Mouse (Mus musculus) right cerebral cortex, postnatal 14 days (tissue): ENCODE measurements at regions not wholly inside any gene's neighbourhood (a gene's known extent, or its start where the extent isn't known, plus 50 kb on each side); places are given as distances from the start of the nearest gene placed in this dataset.
A peak's percentile ranks its signal among the peaks of the same experiment; 100 is the strongest.

Experiments used
- DNase-seq: peaks from one replicate; pipeline ENCODE4 v3.0.0; 2022

DNA sequence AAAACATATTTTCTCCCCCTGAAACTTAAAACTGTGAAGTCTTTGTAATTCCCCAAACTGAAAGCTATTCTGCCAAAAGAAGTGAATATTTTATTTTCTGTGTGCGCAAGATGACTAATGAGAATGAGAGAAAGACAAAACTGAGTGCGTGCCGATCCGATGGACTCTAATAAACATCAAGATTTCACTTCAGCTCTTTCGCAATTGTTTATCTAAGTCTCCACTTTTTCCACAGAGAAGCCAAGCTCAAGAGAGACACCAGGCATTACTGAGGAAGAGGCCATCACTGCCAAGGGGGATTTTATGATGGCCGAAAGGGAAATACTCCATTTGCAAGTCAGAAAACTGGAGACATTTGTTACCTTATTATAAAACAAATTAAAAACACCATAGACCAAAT lies 55.0 kb upstream of the Uqcrfs1 start:
- no peak for DNase-seq

DNA sequence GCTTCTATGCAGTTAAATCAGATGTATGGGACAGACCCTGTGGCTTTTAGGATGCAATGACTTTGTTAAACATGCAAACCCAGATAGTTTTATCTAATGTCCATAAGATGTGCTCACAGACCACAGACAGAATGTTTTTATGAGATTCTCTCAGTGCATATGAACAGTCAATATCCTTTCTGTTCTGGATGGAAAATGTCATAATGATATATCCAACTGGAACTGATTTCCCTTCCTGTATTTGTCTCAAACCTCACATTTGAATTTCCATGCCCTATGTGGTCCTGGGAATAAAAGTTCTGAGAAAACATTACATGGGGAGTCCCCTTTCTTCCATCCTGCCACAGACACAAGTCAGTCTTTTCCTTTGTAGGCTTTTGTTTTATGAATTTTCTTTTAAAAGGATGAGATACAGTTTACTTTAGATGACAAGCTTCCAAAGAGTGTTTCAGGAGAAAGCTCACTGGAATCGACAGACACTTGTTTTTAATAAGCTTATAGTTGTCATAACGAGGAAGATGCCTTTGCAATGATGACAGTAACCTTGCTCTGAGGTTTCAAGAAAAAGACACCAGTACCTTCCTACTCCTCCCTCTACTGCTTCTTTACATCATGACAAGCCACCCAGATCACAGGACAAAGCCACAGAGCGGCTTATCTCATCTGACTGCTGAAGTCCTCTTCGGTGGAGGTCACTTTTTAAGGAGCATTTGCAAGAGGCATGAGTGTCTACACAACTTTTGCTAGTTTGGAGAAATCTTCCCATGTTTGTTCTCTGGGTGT lies 55.7 kb upstream of the Uqcrfs1 start:
- no peak for DNase-seq

DNA sequence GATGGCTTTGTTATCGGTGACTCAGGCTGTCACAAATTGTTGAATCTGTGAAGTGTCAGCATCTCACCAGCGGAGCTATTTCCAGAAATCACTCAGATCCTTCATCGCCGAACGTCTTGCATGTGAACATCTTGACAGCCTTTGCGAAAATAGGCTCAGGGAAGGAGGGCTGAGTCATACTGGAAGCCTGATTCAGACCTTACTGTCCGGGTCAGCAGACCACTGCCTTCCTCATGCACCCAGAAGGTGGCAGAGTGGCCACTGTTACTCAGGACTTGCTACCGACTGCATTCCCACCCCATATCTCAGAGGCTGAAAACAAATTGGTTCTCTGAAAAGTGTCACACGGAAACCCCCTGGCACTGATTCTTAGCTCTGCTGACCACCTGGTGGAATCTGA lies 55.9 kb upstream of the Dusp22 start:
- DNase-seq, result peak; percentile 13

DNA sequence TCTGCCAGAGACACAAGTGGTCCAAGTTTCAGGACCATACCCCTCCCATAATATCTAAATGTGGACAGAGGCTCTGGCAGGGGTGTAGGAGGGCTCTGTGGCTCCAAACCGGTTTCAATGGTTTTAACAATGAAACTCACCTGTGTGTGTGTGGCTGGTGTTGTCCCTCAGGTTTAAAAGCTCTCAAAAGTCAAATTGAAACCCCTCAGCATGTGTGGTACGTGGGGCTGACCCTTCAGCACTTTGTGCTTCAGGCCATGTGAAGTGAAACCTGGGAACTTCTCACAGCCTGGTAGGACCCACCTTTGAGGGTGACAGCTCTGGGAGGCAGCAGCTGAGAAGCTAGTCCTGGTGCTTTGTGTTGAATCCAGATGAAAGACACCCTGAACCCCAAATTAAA lies 52.5 kb upstream of the Dusp22 start:
- no peak for DNase-seq

DNA sequence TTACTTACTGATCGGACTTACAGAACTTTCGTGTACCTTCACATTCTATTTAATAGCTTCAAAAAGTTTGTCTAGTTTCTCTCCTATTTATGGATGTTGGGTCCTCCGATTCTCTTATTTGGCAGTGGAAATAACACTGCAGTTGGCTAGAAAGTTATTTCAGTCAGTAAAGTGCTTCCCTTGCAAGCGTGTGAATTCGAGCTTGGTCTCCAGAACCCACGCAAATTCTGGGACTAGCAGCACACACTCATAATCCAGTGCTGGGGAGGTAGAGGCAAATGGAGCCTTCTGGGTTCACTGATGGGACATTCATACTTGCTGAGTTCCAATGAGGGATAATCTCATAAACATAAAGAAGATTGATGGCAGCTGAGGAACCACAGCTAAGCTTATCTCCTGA lies 51.9 kb upstream of the Dusp22 start:
- no peak for DNase-seq

DNA sequence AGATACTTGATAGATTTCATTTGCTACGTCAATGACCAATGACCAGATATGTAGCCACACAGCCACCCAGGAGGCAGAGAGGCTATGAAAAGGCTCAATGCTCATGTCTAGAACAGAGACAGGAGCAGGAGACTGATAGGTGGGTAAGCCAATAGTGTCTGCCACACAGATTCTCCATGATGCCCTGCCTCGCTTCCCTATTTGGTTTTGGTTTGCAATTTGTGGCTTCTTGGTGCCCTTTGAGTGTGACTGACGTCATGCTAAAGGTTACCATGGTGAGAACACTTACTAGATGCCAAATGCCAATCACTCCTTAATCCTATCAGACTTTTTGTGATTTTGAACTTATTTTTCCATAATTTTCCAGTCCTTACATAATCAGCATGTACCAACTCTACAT lies 50.0 kb upstream of the Dusp22 start:
- no peak for DNase-seq
